Mouse (Mus musculus): ENCODE results near the gene Tmem232. TPM values are rescaled to one million over a fixed set of nuclear protein-coding genes. Genes with fewer than 3 reads are reported as not detected.
"Not testable (repeated sequence)": the region's sequence is repeated elsewhere in the genome, so short reads cannot be mapped to it uniquely, and the experiment has no call there.

The Tmem232 gene
- polyA plus RNA-seq, 1 experiment from 2014 or later = not detected

DNA sequence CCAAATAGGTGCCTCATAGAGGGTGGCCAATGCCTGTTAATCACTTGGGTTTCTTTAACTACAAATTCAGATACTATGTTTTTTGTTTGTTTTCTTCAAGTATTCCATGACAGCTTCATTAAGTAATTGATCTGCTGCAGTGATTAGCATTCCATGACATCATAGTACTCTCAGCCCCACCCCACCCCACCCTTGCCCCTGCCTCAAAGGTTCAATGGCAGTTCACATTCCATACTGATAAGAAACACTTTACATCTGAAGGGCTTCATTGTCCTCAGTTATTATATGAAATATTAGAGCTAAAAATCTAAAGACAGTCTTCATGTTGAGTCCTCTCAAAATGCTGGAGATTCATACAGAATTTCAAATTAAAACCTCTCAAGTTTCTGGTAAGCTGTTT lies 89.8 kb downstream of the Tmem232 start:
- no peaks in the 10 kb centered on the region for H3K4me1 ChIP-seq (ENCODE audit: control insufficient read depth, insufficient read depth, low read length)

GRCm38 (mm10) chr17:65437906-65438305 lies 102.7 kb downstream of the Tmem232 start:
- H3K9ac ChIP-seq (ENCODE audit: low read length); H3K4me2 ChIP-seq; H3K9me3 ChIP-seq (ENCODE audit: control insufficient read depth, low read length); H3K27ac ChIP-seq (ENCODE audit: low read depth, low read length); H3K4me1 ChIP-seq (ENCODE audit: control insufficient read depth, insufficient read depth, low read length); H3K27me3 ChIP-seq (ENCODE audit: control insufficient read depth, insufficient read depth, low read length); H3K4me3 ChIP-seq (ENCODE audit: low read depth, low read length); DNase-seq (ENCODE audit: low spot score, missing footprints); ATAC-seq (ENCODE audit: low FRiP score); H3K36me3 ChIP-seq (ENCODE audit: control insufficient read depth, insufficient read depth, low read length): not testable (repeated sequence)
- WGBS = 87% methylated on average over 12 of the region's 12 CpGs

More for the DNA sequence above, 89.8 kb downstream of the Tmem232 start:
- Histone ChIP-seq H3K4me3 (ENCODE audit: low read depth, low read length) (no peak overlapping the region), H3K36me3 (ENCODE audit: control insufficient read depth, insufficient read depth, low read length) (no peaks in the 10 kb centered on the region), H3K9ac (ENCODE audit: low read length) (no peak overlapping the region), H3K9me3 (ENCODE audit: control insufficient read depth, low read length) (no peaks in the 10 kb centered on the region), H3K27ac (ENCODE audit: low read depth, low read length) (no peak overlapping the region), H3K27me3 (ENCODE audit: control insufficient read depth, insufficient read depth, low read length) (no peaks in the 10 kb centered on the region), H3K4me2 (no peak overlapping the region)
- DNase-seq (ENCODE audit: low spot score, missing footprints) = no peak
- no peak for ATAC-seq (ENCODE audit: low FRiP score)

GRCm38 (mm10) chr17:65419124-65419523 lies 121.5 kb downstream of the Tmem232 start:
- H3K36me3 ChIP-seq (ENCODE audit: control insufficient read depth, insufficient read depth, low read length) = no peaks in the 10 kb centered on the region
- no peak overlapping the region for H3K9ac ChIP-seq (ENCODE audit: low read length)
- H3K4me3 ChIP-seq (ENCODE audit: low read depth, low read length) = no peak overlapping the region
- no peak overlapping the region for H3K27ac ChIP-seq (ENCODE audit: low read depth, low read length)
- H3K4me1 ChIP-seq (ENCODE audit: control insufficient read depth, insufficient read depth, low read length) = no peaks in the 10 kb centered on the region
- no peaks in the 10 kb centered on the region for H3K27me3 ChIP-seq (ENCODE audit: control insufficient read depth, insufficient read depth, low read length)
- no peak overlapping the region for H3K4me2 ChIP-seq
- DNase-seq (ENCODE audit: low spot score, missing footprints) = no peak
- no peak for ATAC-seq (ENCODE audit: low FRiP score)
- no peaks in the 10 kb centered on the region for H3K9me3 ChIP-seq (ENCODE audit: control insufficient read depth, low read length)

DNA sequence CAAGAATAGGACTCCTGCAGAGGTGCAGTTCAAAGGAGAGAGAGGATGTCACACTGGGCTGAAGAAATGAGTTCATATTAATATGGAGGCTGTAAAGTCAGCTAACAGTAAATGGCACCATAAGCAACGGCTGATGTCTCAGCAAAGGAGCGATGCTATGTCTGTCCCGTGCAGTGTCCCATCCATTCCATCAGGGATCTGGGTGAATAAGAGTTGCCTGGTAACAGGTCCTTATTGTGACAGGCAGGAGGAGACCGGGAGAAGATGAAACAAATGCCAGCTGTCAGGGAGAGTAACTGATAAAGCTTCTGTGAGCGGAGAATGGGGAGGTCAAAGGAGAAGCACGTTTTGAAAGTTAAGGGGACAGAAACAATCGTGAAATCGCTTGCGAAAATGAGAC lies 135.3 kb downstream of the Tmem232 start:
- DNase-seq (ENCODE audit: low spot score, missing footprints) = no peak

GRCm38 (mm10) chr17:65400914-65401313 lies 139.7 kb downstream of the Tmem232 start:
- Histone ChIP-seq H3K4me3 (ENCODE audit: low read depth, low read length) (no peak overlapping the region), H3K36me3 (ENCODE audit: control insufficient read depth, insufficient read depth, low read length) (no peaks in the 10 kb centered on the region), H3K9me3 (ENCODE audit: control insufficient read depth, low read length) (no peaks in the 10 kb centered on the region), H3K27ac (ENCODE audit: low read depth, low read length) (no peak overlapping the region), H3K4me2 (no peak overlapping the region), H3K9ac (ENCODE audit: low read length) (no peak overlapping the region), H3K4me1 (ENCODE audit: control insufficient read depth, insufficient read depth, low read length) (0 out of 2 replicates have a peak, but pooled peaks cover 2% of the 10 kb centered on the region), H3K27me3 (ENCODE audit: control insufficient read depth, insufficient read depth, low read length) (no peaks in the 10 kb centered on the region)
- 81% methylated on average over 1 of the region's 1 CpGs for WGBS
- DNase-seq (ENCODE audit: low spot score, missing footprints) (no peak), ATAC-seq (ENCODE audit: low FRiP score) (no peak)

More for the DNA sequence above, 135.3 kb downstream of the Tmem232 start:
- Histone ChIP-seq H3K9ac (ENCODE audit: low read length) (no peak overlapping the region), H3K9me3 (ENCODE audit: control insufficient read depth, low read length) (no peaks in the 10 kb centered on the region), H3K27me3 (ENCODE audit: control insufficient read depth, insufficient read depth, low read length) (no peaks in the 10 kb centered on the region), H3K4me1 (ENCODE audit: control insufficient read depth, insufficient read depth, low read length) (0 out of 2 replicates have a peak, but pooled peaks cover 2% of the 10 kb centered on the region), H3K4me2 (no peak overlapping the region), H3K27ac (ENCODE audit: low read depth, low read length) (no peak overlapping the region), H3K4me3 (ENCODE audit: low read depth, low read length) (no peak overlapping the region), H3K36me3 (ENCODE audit: control insufficient read depth, insufficient read depth, low read length) (no peaks in the 10 kb centered on the region)
- ATAC-seq (ENCODE audit: low FRiP score) = peak; percentile 67
- WGBS = 31% methylated on average over 9 of the region's 9 CpGs

- DNase-seq (ENCODE audit: low spot score, missing footprints) = no peak
- 77% methylated on average over 9 of the region's 9 CpGs for WGBS
- Histone ChIP-seq H3K9ac (ENCODE audit: low read length) (no peak overlapping the region), H3K4me1 (ENCODE audit: control insufficient read depth, insufficient read depth, low read length) (no peaks in the 10 kb centered on the region), H3K27me3 (ENCODE audit: control insufficient read depth, insufficient read depth, low read length) (no peaks in the 10 kb centered on the region), H3K9me3 (ENCODE audit: control insufficient read depth, low read length) (no peaks in the 10 kb centered on the region), H3K27ac (ENCODE audit: low read depth, low read length) (no peak overlapping the region), H3K4me2 (no peak overlapping the region), H3K36me3 (ENCODE audit: control insufficient read depth, insufficient read depth, low read length) (no peaks in the 10 kb centered on the region), H3K4me3 (ENCODE audit: low read depth, low read length) (no peak overlapping the region)
- ATAC-seq (ENCODE audit: low FRiP score) = peak; percentile 69; the same call in 1 of the 2 replicates
These were observed 156.1 kb downstream of the Tmem232 start for GRCm38 (mm10) chr17:65384411-65384962.

GRCm38 (mm10) chr17:65370034-65370780 lies 170.4 kb downstream of the Tmem232 start:
- no peaks in the 10 kb centered on the region for H3K36me3 ChIP-seq (ENCODE audit: control insufficient read depth, insufficient read depth, low read length)
- no peak overlapping the region for H3K27ac ChIP-seq (ENCODE audit: low read depth, low read length)
- H3K9ac ChIP-seq (ENCODE audit: low read length) = no peak overlapping the region
- DNase-seq (ENCODE audit: low spot score, missing footprints) (no peak), ATAC-seq (ENCODE audit: low FRiP score) (no peak)
- H3K4me1 ChIP-seq (ENCODE audit: control insufficient read depth, insufficient read depth, low read length) = no peaks in the 10 kb centered on the region
- no peak overlapping the region for H3K4me3 ChIP-seq (ENCODE audit: low read depth, low read length)
- no peaks in the 10 kb centered on the region for H3K9me3 ChIP-seq (ENCODE audit: control insufficient read depth, low read length)
- H3K27me3 ChIP-seq (ENCODE audit: control insufficient read depth, insufficient read depth, low read length) = no peaks in the 10 kb centered on the region
- 55% methylated on average over 7 of the region's 7 CpGs for WGBS
- H3K4me2 ChIP-seq = no peak overlapping the region

- 78% methylated on average over 3 of the region's 3 CpGs for WGBS
- DNase-seq (ENCODE audit: low spot score, missing footprints) (no peak), ATAC-seq (ENCODE audit: low FRiP score) (no peak)
- Histone ChIP-seq H3K36me3 (ENCODE audit: control insufficient read depth, insufficient read depth, low read length) (no peaks in the 10 kb centered on the region), H3K4me1 (ENCODE audit: control insufficient read depth, insufficient read depth, low read length) (no peaks in the 10 kb centered on the region), H3K9ac (ENCODE audit: low read length) (no peak overlapping the region), H3K27me3 (ENCODE audit: control insufficient read depth, insufficient read depth, low read length) (no peaks in the 10 kb centered on the region), H3K4me3 (ENCODE audit: low read depth, low read length) (no peak overlapping the region), H3K27ac (ENCODE audit: low read depth, low read length) (no peak overlapping the region), H3K4me2 (no peak overlapping the region), H3K9me3 (ENCODE audit: control insufficient read depth, low read length) (no peaks in the 10 kb centered on the region)
These were observed 174.9 kb downstream of the Tmem232 start for GRCm38 (mm10) chr17:65365535-65366254.

DNA sequence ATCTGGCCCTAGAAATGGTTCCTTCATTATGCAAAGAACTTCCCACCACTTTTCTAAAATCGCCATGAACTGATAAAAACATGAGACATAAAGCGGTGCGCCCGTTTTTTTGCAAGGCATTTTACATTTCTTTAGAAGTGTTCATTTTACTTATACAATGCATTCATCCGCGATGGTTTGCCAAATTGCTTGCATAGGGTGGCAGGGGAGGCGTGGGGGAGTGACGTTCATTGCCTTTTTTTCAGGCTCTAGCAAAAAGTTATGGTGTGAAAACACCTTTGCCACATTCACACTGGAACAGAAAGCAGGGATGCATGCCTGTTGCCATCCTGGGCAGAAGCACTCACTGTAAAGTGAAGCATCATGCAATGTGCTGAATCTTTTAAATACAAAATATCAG lies 188.7 kb downstream of the Tmem232 start:
- no peak for DNase-seq (ENCODE audit: low spot score, missing footprints)
- WGBS = 92% methylated on average over 8 of the region's 8 CpGs
- Histone ChIP-seq H3K9ac (ENCODE audit: low read length) (no peak overlapping the region), H3K9me3 (ENCODE audit: control insufficient read depth, low read length) (no peaks in the 10 kb centered on the region), H3K4me1 (ENCODE audit: control insufficient read depth, insufficient read depth, low read length) (no peaks in the 10 kb centered on the region), H3K27me3 (ENCODE audit: control insufficient read depth, insufficient read depth, low read length) (no peaks in the 10 kb centered on the region), H3K4me3 (ENCODE audit: low read depth, low read length) (no peak overlapping the region), H3K36me3 (ENCODE audit: control insufficient read depth, insufficient read depth, low read length) (no peaks in the 10 kb centered on the region), H3K27ac (ENCODE audit: low read depth, low read length) (no peak overlapping the region), H3K4me2 (no peak overlapping the region)
- ATAC-seq (ENCODE audit: low FRiP score) = no peak
